Mouse (Mus musculus): ENCODE results near the gene Rnf141. TPM values are rescaled to one million over a fixed set of nuclear protein-coding genes. Genes with fewer than 3 reads are reported as not detected.

Rnf141 gene
- polyA plus RNA-seq, 1 experiment from 2014 or later = 27.1 TPM

DNA sequence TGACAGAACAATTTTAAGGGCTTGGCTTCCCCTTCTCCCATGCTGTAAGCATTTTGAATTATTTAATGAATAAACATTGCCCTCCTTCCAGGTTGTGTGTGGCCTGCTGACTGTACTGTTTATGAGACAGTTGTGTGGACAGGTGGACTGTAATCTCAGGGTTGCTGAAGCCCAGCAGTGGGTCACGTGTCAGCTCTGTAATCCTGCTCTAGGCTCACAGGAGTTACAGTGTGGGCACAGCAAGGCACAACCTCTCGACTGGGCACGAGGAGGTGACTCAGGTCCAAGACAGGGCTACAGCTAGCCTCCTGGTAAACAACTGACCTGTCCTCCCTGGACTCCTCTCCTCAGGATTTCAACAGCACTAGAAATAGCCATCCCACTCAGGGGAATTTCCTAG is 71.9 kb downstream of the Rnf141 start:
- Histone ChIP-seq H3K27ac (ENCODE audit: low read depth, low read length) (no peak overlapping the region), H3K27me3 (ENCODE audit: control insufficient read depth, insufficient read depth, low read length) (peaks cover 3% of the 10 kb centered on the region; the same call in 1 of the 2 replicates), H3K36me3 (ENCODE audit: control insufficient read depth, insufficient read depth, low read length) (no peaks in the 10 kb centered on the region), H3K9ac (ENCODE audit: low read depth, low read length) (no peak overlapping the region), H3K4me1 (ENCODE audit: control insufficient read depth, insufficient read depth, low read length) (peaks cover 8% of the 10 kb centered on the region; the same call in 1 of the 2 replicates), H3K9me3 (ENCODE audit: control insufficient read depth, low read length) (no peaks in the 10 kb centered on the region), H3K4me2 (replicated peaks; ENCODE audit: low read depth, low read length) (no peak overlapping the region), H3K4me3 (ENCODE audit: low read length) (no peak overlapping the region)
- no peak for ATAC-seq (ENCODE audit: low FRiP score, low TSS enrichment)
- 83% methylated on average over 3 of the region's 3 CpGs for WGBS

DNA sequence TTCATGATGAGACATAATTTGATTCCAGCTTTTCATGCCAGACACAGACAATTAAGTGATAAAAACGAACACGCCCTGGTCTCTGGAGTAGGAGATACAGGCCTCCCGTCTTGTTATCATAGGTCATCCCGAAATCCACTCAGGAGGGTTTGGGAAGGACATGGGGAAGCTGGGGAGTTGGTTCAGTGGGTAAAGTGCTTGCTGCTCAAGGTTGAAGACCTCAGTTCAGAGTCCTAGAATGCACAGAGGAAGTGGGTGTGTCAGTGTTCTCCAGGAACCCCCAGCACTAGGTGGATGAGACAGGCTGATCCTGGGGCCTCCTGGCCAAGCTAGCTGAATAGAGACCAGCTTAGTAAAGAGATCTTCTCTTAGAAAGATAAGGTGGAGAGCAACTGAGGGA is 73.3 kb downstream of the Rnf141 start:
- H3K4me1 ChIP-seq (ENCODE audit: control insufficient read depth, insufficient read depth, low read length) = peaks cover 8% of the 10 kb centered on the region; the same call in 1 of the 2 replicates
- no peak for ATAC-seq (ENCODE audit: low FRiP score, low TSS enrichment)
- peaks cover 3% of the 10 kb centered on the region; the same call in 1 of the 2 replicates for H3K27me3 ChIP-seq (ENCODE audit: control insufficient read depth, insufficient read depth, low read length)

DNA sequence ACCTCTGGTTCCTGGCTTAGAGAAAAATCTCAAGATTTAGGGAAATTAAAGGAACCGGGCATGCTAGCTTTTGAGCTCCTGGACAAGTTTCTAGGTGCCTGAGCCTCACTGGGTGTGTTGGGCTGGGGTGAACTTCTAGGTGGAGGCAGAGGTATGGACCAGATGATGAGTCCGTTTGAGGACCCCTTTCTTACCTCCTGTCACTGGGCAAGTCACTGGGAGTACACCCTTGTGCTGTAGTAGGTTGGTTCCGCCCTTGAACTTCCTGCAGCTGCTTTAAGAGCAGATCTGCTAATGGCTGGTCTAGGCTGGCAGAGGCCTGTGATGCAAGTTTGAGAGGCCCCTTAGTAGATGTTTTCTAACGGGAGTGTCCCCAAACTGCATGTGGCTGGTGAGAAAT is 75.2 kb downstream of the Rnf141 start:
- H3K4me3 ChIP-seq (ENCODE audit: low read length) = peak overlapping the region; percentile 56
- H3K36me3 ChIP-seq (ENCODE audit: control insufficient read depth, insufficient read depth, low read length) = no peaks in the 10 kb centered on the region
- WGBS = 41% methylated on average over 4 of the region's 4 CpGs
- H3K4me2 ChIP-seq (replicated peaks; ENCODE audit: low read depth, low read length) = peak overlapping the region; percentile 96
- H3K9ac ChIP-seq (ENCODE audit: low read depth, low read length) = peak overlapping the region; percentile 78
- peak overlapping the region; percentile 32; the same call in 1 of the 2 replicates for H3K27ac ChIP-seq (ENCODE audit: low read depth, low read length)
- peaks cover 6% of the 10 kb centered on the region; the same call in 1 of the 2 replicates for H3K4me1 ChIP-seq (ENCODE audit: control insufficient read depth, insufficient read depth, low read length)
- no peaks in the 10 kb centered on the region for H3K9me3 ChIP-seq (ENCODE audit: control insufficient read depth, low read length)
- 0 out of 2 replicates have a peak, but pooled peaks have one; percentile 33 for ATAC-seq (ENCODE audit: low FRiP score, low TSS enrichment)
- H3K27me3 ChIP-seq (ENCODE audit: control insufficient read depth, insufficient read depth, low read length) = peaks cover 3% of the 10 kb centered on the region; the same call in 1 of the 2 replicates

More for the DNA sequence above, 73.3 kb downstream of the Rnf141 start:
- Histone ChIP-seq H3K36me3 (ENCODE audit: control insufficient read depth, insufficient read depth, low read length) (no peaks in the 10 kb centered on the region), H3K9me3 (ENCODE audit: control insufficient read depth, low read length) (no peaks in the 10 kb centered on the region), H3K4me3 (ENCODE audit: low read length) (no peak overlapping the region), H3K4me2 (replicated peaks; ENCODE audit: low read depth, low read length) (no peak overlapping the region), H3K9ac (ENCODE audit: low read depth, low read length) (no peak overlapping the region), H3K27ac (ENCODE audit: low read depth, low read length) (no peak overlapping the region)
- 84% methylated on average over 4 of the region's 4 CpGs for WGBS

DNA sequence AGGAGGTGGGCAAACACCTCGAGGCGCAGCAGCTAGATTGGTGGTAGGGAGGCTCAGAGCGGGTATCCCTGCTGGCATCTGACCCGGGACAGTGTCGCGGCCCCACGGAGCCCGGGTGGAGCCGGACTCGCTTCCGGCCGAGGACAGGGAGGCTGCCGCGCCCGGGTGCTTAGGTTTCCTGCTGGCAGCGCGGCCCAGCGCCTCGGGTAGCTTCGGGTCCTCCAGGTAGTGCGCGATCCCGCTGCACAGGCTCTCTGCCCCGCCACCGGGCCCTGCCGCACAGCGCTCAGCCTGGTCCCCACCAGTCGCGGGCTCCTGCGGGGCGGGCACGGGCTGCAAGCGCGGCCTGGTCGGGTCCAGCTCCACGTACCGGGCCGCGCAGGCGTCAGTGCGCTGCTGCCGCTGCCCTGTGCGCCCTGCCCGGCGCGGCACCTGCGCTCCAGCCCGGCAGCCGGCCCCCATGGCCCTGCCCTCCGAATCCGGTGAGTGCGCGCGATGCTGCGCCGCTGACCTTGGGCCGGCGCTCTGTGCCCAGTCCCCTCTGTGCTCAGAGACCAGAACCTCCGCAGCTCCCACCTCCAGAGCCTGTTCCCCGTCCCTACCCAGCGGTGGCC is 75.7 kb downstream of the Rnf141 start:
- ATAC-seq (ENCODE audit: low FRiP score, low TSS enrichment) = peak; percentile 71
- Histone ChIP-seq H3K27ac (ENCODE audit: low read depth, low read length) (peak overlapping the region; percentile 32; the same call in 1 of the 2 replicates), H3K27me3 (ENCODE audit: control insufficient read depth, insufficient read depth, low read length) (peaks cover 3% of the 10 kb centered on the region; the same call in 1 of the 2 replicates), H3K4me1 (ENCODE audit: control insufficient read depth, insufficient read depth, low read length) (peaks cover 2% of the 10 kb centered on the region; the same call in 1 of the 2 replicates), H3K4me2 (replicated peaks; ENCODE audit: low read depth, low read length) (peak overlapping the region; percentile 96), H3K36me3 (ENCODE audit: control insufficient read depth, insufficient read depth, low read length) (no peaks in the 10 kb centered on the region), H3K9ac (ENCODE audit: low read depth, low read length) (peak overlapping the region; percentile 78), H3K9me3 (ENCODE audit: control insufficient read depth, low read length) (no peaks in the 10 kb centered on the region), H3K4me3 (ENCODE audit: low read length) (peak overlapping the region; percentile 56)
- WGBS = under 1% methylated on average over 56 of the region's 61 CpGs

DNA sequence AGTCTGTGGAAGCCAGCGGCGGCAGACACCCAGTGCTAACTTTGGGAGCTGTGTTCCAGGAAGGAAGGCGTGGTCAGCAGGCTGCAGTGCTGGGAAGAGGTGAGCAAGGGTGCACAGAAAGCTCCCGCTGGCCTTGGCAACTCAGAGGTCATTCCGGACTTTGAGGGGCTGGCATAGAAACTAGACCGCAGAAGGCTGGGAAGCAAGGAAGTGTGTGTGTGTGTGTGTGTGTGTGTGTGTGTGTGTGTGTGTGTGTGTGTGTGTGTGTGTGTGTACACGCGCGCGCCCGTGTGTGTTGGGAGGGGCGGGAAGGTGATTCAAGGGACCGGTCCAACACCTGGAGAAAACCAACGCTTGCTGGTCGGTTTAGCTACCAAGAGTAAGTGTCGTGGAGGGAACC is 76.3 kb downstream of the Rnf141 start, which contains the start of gene Ampd3:
Gene Ampd3 (plus strand): TSS at position 206 of the 400 bp plus-strand sequence.
- Histone ChIP-seq H3K4me3 (ENCODE audit: low read length) (peak within 1 kb of the TSS; percentile 56), H3K27me3 (ENCODE audit: control insufficient read depth, insufficient read depth, low read length) (peaks cover 3% of the 10 kb centered on the region; the same call in 1 of the 2 replicates), H3K27ac (ENCODE audit: low read depth, low read length) (peak within 1 kb of the TSS; percentile 32; the same call in 1 of the 2 replicates), H3K9me3 (ENCODE audit: control insufficient read depth, low read length) (no peaks in the 10 kb centered on the region), H3K4me1 (ENCODE audit: control insufficient read depth, insufficient read depth, low read length) (peaks cover 2% of the 10 kb centered on the region; the same call in 1 of the 2 replicates), H3K4me2 (replicated peaks; ENCODE audit: low read depth, low read length) (peak within 1 kb of the TSS; percentile 96), H3K9ac (ENCODE audit: low read depth, low read length) (peak within 1 kb of the TSS; percentile 78), H3K36me3 (ENCODE audit: control insufficient read depth, insufficient read depth, low read length) (no peaks in the 10 kb centered on the region)
- WGBS = 18% methylated on average over 16 of the region's 16 CpGs
- ATAC-seq (ENCODE audit: low FRiP score, low TSS enrichment) = 0 out of 2 replicates have a peak, but pooled peaks have one; percentile 4

DNA sequence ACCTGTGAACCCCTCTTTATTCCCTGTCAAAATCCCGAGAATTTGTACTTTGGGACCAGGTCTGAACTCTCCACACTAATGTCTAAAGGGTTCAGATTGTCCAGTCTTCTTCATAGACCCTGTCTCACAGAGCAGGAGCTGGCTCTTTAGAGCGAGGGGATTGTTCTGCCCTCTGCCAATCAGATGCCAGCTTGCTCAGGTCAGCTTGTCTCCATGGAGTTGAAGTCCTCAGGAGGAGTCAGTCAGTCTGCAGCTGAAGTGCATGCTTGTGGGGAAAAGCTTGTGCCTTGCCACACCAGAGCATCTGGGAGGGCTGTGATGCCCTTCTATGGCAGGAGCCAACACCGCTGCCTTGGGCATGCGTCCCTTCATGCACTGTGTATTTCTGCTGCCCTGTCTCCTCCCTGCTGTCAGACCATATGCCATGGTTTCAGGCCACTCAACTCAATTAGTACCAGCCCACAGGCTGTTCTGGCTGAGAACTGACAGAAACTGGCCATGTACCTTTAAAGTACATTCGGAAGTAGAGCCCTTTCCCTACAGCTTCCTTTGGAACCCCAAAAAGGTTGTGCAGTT is 81.6 kb downstream of the Rnf141 start:
- Histone ChIP-seq H3K27ac (ENCODE audit: low read depth, low read length) (no peak overlapping the region), H3K27me3 (ENCODE audit: control insufficient read depth, insufficient read depth, low read length) (no peaks in the 10 kb centered on the region), H3K4me3 (ENCODE audit: low read length) (no peak overlapping the region), H3K4me1 (ENCODE audit: control insufficient read depth, insufficient read depth, low read length) (peaks cover under 1% of the 10 kb centered on the region; the same call in 1 of the 2 replicates), H3K9me3 (ENCODE audit: control insufficient read depth, low read length) (no peaks in the 10 kb centered on the region), H3K4me2 (replicated peaks; ENCODE audit: low read depth, low read length) (no peak overlapping the region), H3K36me3 (ENCODE audit: control insufficient read depth, insufficient read depth, low read length) (no peaks in the 10 kb centered on the region), H3K9ac (ENCODE audit: low read depth, low read length) (no peak overlapping the region)
- WGBS = 87% methylated on average over 5 of the region's 5 CpGs
- no peak for ATAC-seq (ENCODE audit: low FRiP score, low TSS enrichment)

DNA sequence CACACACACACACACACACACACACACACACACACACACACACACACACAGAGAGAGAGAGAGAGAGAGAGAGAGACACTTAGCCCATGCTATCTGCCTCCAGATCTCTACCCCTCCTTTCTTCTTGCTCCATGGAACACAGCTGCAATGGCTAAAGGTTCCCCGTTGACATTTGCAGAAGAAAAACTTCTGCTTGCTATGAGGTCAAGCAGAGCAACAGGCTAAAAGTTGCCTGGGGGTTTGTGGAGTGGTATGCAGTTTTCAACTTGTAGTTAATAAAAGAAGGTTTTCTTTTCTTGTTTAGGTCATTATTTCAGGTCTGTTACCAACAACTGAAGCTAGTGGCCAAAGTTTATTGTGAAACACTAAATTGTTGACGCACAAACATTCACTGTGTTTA is 87.8 kb downstream of the Rnf141 start:
- Histone ChIP-seq H3K4me3 (ENCODE audit: low read length) (no peak overlapping the region), H3K9ac (ENCODE audit: low read depth, low read length) (no peak overlapping the region), H3K27ac (ENCODE audit: low read depth, low read length) (no peak overlapping the region; the same call in 1 of the 2 replicates), H3K4me1 (ENCODE audit: control insufficient read depth, insufficient read depth, low read length) (peaks cover 18% of the 10 kb centered on the region), H3K9me3 (ENCODE audit: control insufficient read depth, low read length) (no peaks in the 10 kb centered on the region), H3K4me2 (replicated peaks; ENCODE audit: low read depth, low read length) (no peak overlapping the region), H3K36me3 (ENCODE audit: control insufficient read depth, insufficient read depth, low read length) (no peaks in the 10 kb centered on the region), H3K27me3 (ENCODE audit: control insufficient read depth, insufficient read depth, low read length) (no peaks in the 10 kb centered on the region)
- ATAC-seq (ENCODE audit: low FRiP score, low TSS enrichment) = no peak; the same call in 1 of the 2 replicates
- 33% methylated on average over 2 of the region's 2 CpGs for WGBS

DNA sequence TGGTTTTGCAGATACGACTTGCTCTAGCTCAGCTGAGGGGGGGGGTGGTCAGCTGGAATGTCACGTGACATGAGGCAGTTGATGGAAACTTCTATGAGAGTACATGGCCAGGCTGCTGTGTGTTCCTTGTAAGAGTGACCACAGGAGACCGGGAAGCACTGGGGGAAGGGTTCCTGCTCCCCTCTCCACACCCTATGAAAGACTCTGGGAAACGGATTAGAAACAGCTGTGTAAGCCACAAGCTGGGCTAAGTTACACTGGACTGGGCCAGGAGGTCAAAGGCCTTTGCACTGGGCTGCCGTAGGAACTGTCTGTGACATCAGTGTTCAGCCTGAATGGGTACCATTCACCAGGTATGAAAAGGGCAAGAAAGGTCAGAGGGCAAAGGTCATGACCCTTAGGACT is 90.3 kb downstream of the Rnf141 start:
- Histone ChIP-seq H3K9ac (ENCODE audit: low read depth, low read length) (no peak overlapping the region), H3K4me3 (ENCODE audit: low read length) (no peak overlapping the region), H3K27ac (ENCODE audit: low read depth, low read length) (no peak overlapping the region), H3K27me3 (ENCODE audit: control insufficient read depth, insufficient read depth, low read length) (no peaks in the 10 kb centered on the region), H3K36me3 (ENCODE audit: control insufficient read depth, insufficient read depth, low read length) (no peaks in the 10 kb centered on the region), H3K9me3 (ENCODE audit: control insufficient read depth, low read length) (0 out of 2 replicates have a peak, but pooled peaks cover 2% of the 10 kb centered on the region), H3K4me1 (ENCODE audit: control insufficient read depth, insufficient read depth, low read length) (peaks cover 18% of the 10 kb centered on the region), H3K4me2 (replicated peaks; ENCODE audit: low read depth, low read length) (no peak overlapping the region)
- peak; percentile 74; the same call in 1 of the 2 replicates for ATAC-seq (ENCODE audit: low FRiP score, low TSS enrichment)
- 22% methylated on average over 5 of the region's 5 CpGs for WGBS

DNA sequence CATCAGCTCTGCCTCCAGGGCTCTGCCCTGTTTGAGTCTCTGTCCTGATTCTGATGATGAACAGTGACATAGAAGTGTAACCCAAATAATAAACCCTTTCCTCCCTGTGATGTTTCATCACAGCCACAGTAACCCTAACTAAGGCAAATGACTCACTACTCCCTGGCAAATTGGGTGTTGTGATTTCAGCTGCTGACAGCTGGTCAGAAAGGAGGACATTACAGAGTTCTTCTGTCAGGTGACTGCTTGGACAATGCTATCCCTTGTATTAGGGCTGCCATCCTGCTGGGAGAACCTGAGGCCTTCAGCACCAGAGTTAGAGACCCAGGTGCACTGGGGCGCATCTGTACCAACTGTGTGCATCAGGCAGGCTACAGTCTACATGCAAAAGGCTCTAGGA is 90.9 kb downstream of the Rnf141 start:
- Histone ChIP-seq H3K4me2 (replicated peaks; ENCODE audit: low read depth, low read length) (no peak overlapping the region), H3K27me3 (ENCODE audit: control insufficient read depth, insufficient read depth, low read length) (no peaks in the 10 kb centered on the region), H3K9me3 (ENCODE audit: control insufficient read depth, low read length) (0 out of 2 replicates have a peak, but pooled peaks cover 2% of the 10 kb centered on the region), H3K9ac (ENCODE audit: low read depth, low read length) (no peak overlapping the region), H3K27ac (ENCODE audit: low read depth, low read length) (no peak overlapping the region), H3K36me3 (ENCODE audit: control insufficient read depth, insufficient read depth, low read length) (no peaks in the 10 kb centered on the region), H3K4me3 (ENCODE audit: low read length) (no peak overlapping the region), H3K4me1 (ENCODE audit: control insufficient read depth, insufficient read depth, low read length) (peaks cover 18% of the 10 kb centered on the region)
- 88% methylated on average over 1 of the region's 1 CpGs for WGBS
- ATAC-seq (ENCODE audit: low FRiP score, low TSS enrichment) = no peak
